Mouse (Mus musculus) MEL (cell line): ENCODE measurements around the gene Lamc3.

Experiments
- CHD1 ChIP-seq: IDR thresholded peaks from 2 replicates; pipeline ENCODE4 v1.6.1; 2012; ENCODE audit warnings: low read depth, mild to moderate bottlenecking, inconsistent platforms, low read length, improper control_type of control experiment
- CHD2 ChIP-seq: IDR thresholded peaks from 2 replicates; pipeline ENCODE4 v1.6.1; 2011; ENCODE audit warnings: low read length, improper control_type of control experiment
- CTCF ChIP-seq, 3 experiments: IDR thresholded peaks in 2 of 3; conservative IDR thresholded peaks in 1 of 3; 2 replicates each; pipeline ENCODE4 v1.5.1; 2011 to 2012; ENCODE audit warnings: low read length in 3 of 3, low read depth in 2 of 3, mild to moderate bottlenecking in 2 of 3, improper control_type of control experiment in 1 of 3, inconsistent platforms in 1 of 3, mixed read lengths in 1 of 3, moderate library complexity in 1 of 3; ENCODE audit not compliant: control insufficient read depth in 1 of 3, insufficient read depth in 1 of 3, poor library complexity in 1 of 3, severe bottlenecking in 1 of 3
- E2F4 ChIP-seq: IDR thresholded peaks from 2 replicates; pipeline ENCODE4 v1.6.1; 2011; ENCODE audit warnings: low read depth, low read length, improper control_type of control experiment, borderline replicate concordance
- EP300 ChIP-seq, 2 experiments: IDR thresholded peaks; 2 replicates each; pipeline ENCODE4 v1.6.1; 2011; ENCODE audit warnings: improper control_type of control experiment in 2 of 2, low read length in 2 of 2, low read depth in 1 of 2, mild to moderate bottlenecking in 1 of 2
- HCFC1 ChIP-seq: IDR thresholded peaks from 2 replicates; pipeline ENCODE4 v1.6.1; 2012; ENCODE audit warnings: low read depth, mild to moderate bottlenecking, inconsistent platforms, low read length, improper control_type of control experiment, moderate library complexity
- POLR2A ChIP-seq, 2 experiments: IDR thresholded peaks; 2 replicates each; pipeline ENCODE4 v1.6.1; 2011 to 2012; ENCODE audit warnings: low read length in 2 of 2, mild to moderate bottlenecking in 2 of 2, control low read depth in 1 of 2, improper control_type of control experiment in 1 of 2, low read depth in 1 of 2, moderate library complexity in 1 of 2; ENCODE audit not compliant: control insufficient read depth in 1 of 2, insufficient read depth in 1 of 2, poor library complexity in 1 of 2
- SIN3A ChIP-seq: IDR thresholded peaks from 2 replicates; pipeline ENCODE4 v1.6.1; 2012; ENCODE audit warnings: low read length, improper control_type of control experiment, inconsistent platforms
- UBTF ChIP-seq: IDR thresholded peaks from 2 replicates; pipeline ENCODE4 v1.6.1; 2012; ENCODE audit warnings: low read depth, mild to moderate bottlenecking, inconsistent platforms, low read length, improper control_type of control experiment, moderate library complexity, borderline replicate concordance; ENCODE audit not compliant: insufficient read depth
- USF1 ChIP-seq: IDR thresholded peaks from 2 replicates; pipeline ENCODE4 v1.6.1; 2014; ENCODE audit warnings: low read depth, mild to moderate bottlenecking, inconsistent platforms, low read length, improper control_type of control experiment, moderate library complexity
- ZKSCAN1 ChIP-seq: IDR thresholded peaks from 2 replicates; pipeline ENCODE4 v1.6.1; 2012; ENCODE audit warnings: low read depth, mild to moderate bottlenecking, inconsistent platforms, low read length, improper control_type of control experiment, moderate library complexity

DNA sequence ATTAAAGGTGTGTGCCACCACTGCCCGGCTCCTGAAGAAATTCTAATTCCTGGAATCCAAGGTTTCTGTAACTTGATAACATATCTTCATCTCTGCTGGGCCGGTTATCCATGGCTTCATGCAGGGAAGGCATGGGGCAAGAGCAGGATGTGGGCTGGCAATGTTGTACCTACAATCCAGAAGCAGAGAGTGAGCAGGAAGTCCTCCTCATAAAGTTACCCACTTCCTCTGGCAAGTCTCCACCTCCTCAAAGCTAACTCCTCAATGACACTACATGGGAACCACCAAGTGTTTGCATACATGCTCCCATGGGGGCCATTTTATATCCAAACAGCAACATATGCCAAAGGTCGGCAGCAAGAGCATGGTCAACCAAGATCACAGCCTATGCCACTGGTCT lies 42.6 kb downstream of the Lamc3 start:
- no peak for TF ChIP-seq CTCF (IDR thresholded peaks at IDR 0.05 in 2 of 3, conservative IDR thresholded peaks at IDR 0.05 in 1 of 3; ENCODE audit: control insufficient read depth in 1 of 3, insufficient read depth in 1 of 3, low read depth in 2 of 3, low read length in 3 of 3, poor library complexity in 1 of 3, severe bottlenecking in 1 of 3)
- TF ChIP-seq USF1: no peak
- TF ChIP-seq POLR2A (IDR thresholded peaks at IDR 0.05; ENCODE audit: control insufficient read depth in 1 of 2, insufficient read depth in 1 of 2, low read depth in 1 of 2, low read length in 2 of 2, poor library complexity in 1 of 2): no peak
- TF ChIP-seq EP300 (IDR thresholded peaks at IDR 0.05; ENCODE audit: low read depth in 1 of 2, low read length in 2 of 2): no peak
- TF ChIP-seq CHD2: no peak
- no peak for TF ChIP-seq ZKSCAN1
- TF ChIP-seq SIN3A: no peak
- TF ChIP-seq UBTF: no peak
- no peak for TF ChIP-seq HCFC1
- no peak for TF ChIP-seq E2F4
- TF ChIP-seq CHD1: no peak
